Mouse (Mus musculus): ENCODE results near the gene Tsen54. TPM values are rescaled to one million over a fixed set of nuclear protein-coding genes. Genes with fewer than 3 reads are reported as not detected.
"Not testable (repeated sequence)": the region's sequence is repeated elsewhere in the genome, so short reads cannot be mapped to it uniquely, and the experiment has no call there.

The Tsen54 gene
- total RNA-seq, 2 experiments from 2014 or later, result 5.8 to 7.8 TPM

- intact Hi-C loops (cut with DNase I; ENCODE audit: low total_unique reads), result no loop called here
- no peak for DNase-seq
These were observed 29.3 kb downstream of the Tsen54 start for GRCm38 (mm10) chr11:115843891-115844239.

GRCm38 (mm10) chr11:115844240-115844639 is 29.7 kb downstream of the Tsen54 start:
- DNase-seq, result no peak
- intact Hi-C loops (cut with DNase I; ENCODE audit: low total_unique reads), result no loop called here

GRCm38 (mm10) chr11:115845819-115846218 is 31.3 kb downstream of the Tsen54 start:
- intact Hi-C loops (cut with DNase I; ENCODE audit: low total_unique reads), result no loop called here
- no peak for DNase-seq

- no peak for DNase-seq
- intact Hi-C loops (cut with DNase I; ENCODE audit: low total_unique reads), result no loop called here
These were observed 40.1 kb downstream of the Tsen54 start for GRCm38 (mm10) chr11:115854674-115855073.

- DNase-seq; intact Hi-C loops (cut with DNase I; ENCODE audit: low total_unique reads): not testable (repeated sequence)
These were observed 42.6 kb downstream of the Tsen54 start for GRCm38 (mm10) chr11:115857146-115857545.

GRCm38 (mm10) chr11:115857936-115858335 is 43.4 kb downstream of the Tsen54 start:
- intact Hi-C loops (cut with DNase I; ENCODE audit: low total_unique reads), result no loop called here
- no peak for DNase-seq

- intact Hi-C loops (cut with DNase I; ENCODE audit: low total_unique reads), result no loop called here
- DNase-seq, result no peak
These were observed 43.8 kb downstream of the Tsen54 start, which contains the start of gene Myo15b for GRCm38 (mm10) chr11:115858354-115858753. Gene Myo15b, plus strand, starts transcription at chr11:115858406.

GRCm38 (mm10) chr11:115859143-115859945 is 44.8 kb downstream of the Tsen54 start:
- intact Hi-C loops (cut with DNase I; ENCODE audit: low total_unique reads), result no loop called here
- peak; percentile 92 for DNase-seq

GRCm38 (mm10) chr11:115863895-115864294 is 49.4 kb downstream of the Tsen54 start:
- intact Hi-C loops (cut with DNase I; ENCODE audit: low total_unique reads), result no loop called here
- DNase-seq, result no peak

GRCm38 (mm10) chr11:115869393-115869792 is 54.9 kb downstream of the Tsen54 start:
- DNase-seq, result no peak
- intact Hi-C loops (cut with DNase I; ENCODE audit: low total_unique reads), result no loop called here

- intact Hi-C loops (cut with DNase I; ENCODE audit: low total_unique reads), result no loop called here
- no peak for DNase-seq
These were observed 57.9 kb downstream of the Tsen54 start for GRCm38 (mm10) chr11:115872437-115872836.

Small RNAs within 50 kb of the gene (microRNA-seq; reads per million reads assigned to microRNA genes)
- gene Mir5621, result 0.32 to 0.50 reads per million in 2 experiments

Other genes starting within 250 kb of the Tsen54 start
- 10 to 100 TPM; 63.6 to 65.4 TPM for gene Mrps7, start 210.8 kb upstream of the Tsen54 start, total RNA-seq (2021)
- gene Gga3, start 210.7 kb upstream of the Tsen54 start, total RNA-seq (2021), result 10 to 100 TPM; 10.9 to 13.2 TPM
- gene Mif4gd, start 201.8 kb upstream of the Tsen54 start, total RNA-seq (2021), result 10 to 100 TPM; 35.7 to 42.9 TPM
- gene Slc25a19, start 186.4 kb upstream of the Tsen54 start, total RNA-seq (2021), result 10 to 100 TPM; 40.9 to 45.2 TPM
- 10 to 100 TPM; 76.5 to 93.9 TPM for gene Grb2, start 106.1 kb upstream of the Tsen54 start, total RNA-seq (2021)
- gene Tmem94, start 49.3 kb upstream of the Tsen54 start, total RNA-seq (2021), result 10 to 100 TPM; 52.7 to 61.5 TPM
- gene Caskin2, start 1.1 kb upstream of the Tsen54 start, total RNA-seq (2021), result 10 to 100 TPM; 18.4 to 20.1 TPM
- gene Llgl2, start 9.3 kb downstream of the Tsen54 start, total RNA-seq (2021), result 10 to 100 TPM; 11.2 to 11.5 TPM
- gene Myo15b, start 43.7 kb downstream of the Tsen54 start, total RNA-seq (2021), result under 1 TPM in 1 of 2 experiments, not detected in 1; 0.09 TPM
- gene Smim5, start 85.2 kb downstream of the Tsen54 start, total RNA-seq (2021), result 1 to 10 TPM; 2.2 to 2.4 TPM
- gene Smim6, start 97.3 kb downstream of the Tsen54 start, total RNA-seq (2021), result not detected
- gene Sap30bp, start 118.6 kb downstream of the Tsen54 start, total RNA-seq (2021), result 10 to 100 TPM; 13.1 to 15.2 TPM
- gene Recql5, start 118.8 kb downstream of the Tsen54 start, total RNA-seq (2021), result 1 to 10 TPM; 5.7 to 6.3 TPM
- 1 to 10 TPM; 1.9 to 6.7 TPM for gene Itgb4, start 160.0 kb downstream of the Tsen54 start, total RNA-seq (2021)
- gene Galk1, start 198.0 kb downstream of the Tsen54 start, total RNA-seq (2021), result 10 to 100 TPM in 1 of 2 experiments, 1 to 10 TPM in 1; 7.2 to 11.3 TPM
- gene H3f3b, start 213.2 kb downstream of the Tsen54 start, total RNA-seq (2021), result 100 to 1,000 TPM; 132 to 170 TPM
- gene Unk, start 215.6 kb downstream of the Tsen54 start, total RNA-seq (2021), result 1 to 10 TPM; 7.3 to 7.7 TPM

Measured in gastrocnemius, postnatal 14 days (tissue).